Mouse (Mus musculus): ENCODE measurements at regions not wholly inside any gene's neighbourhood (a gene's known extent, or its start where the extent isn't known, plus 50 kb on each side); places are given as distances from the start of the nearest gene placed in this dataset.

GRCm38 (mm10) chr12:16135602-16136213 lies 319.0 kb upstream of the Trib2 start:
- DNase-seq: no peak

- no peak for DNase-seq
Observed at GRCm38 (mm10) chr12:16134446-16134845, 317.7 kb upstream of the Trib2 start.

GRCm38 (mm10) chr12:16133253-16133652 lies 316.5 kb upstream of the Trib2 start:
- no peak for DNase-seq

- DNase-seq: no peak
Observed at GRCm38 (mm10) chr12:16131740-16132077, 315.0 kb upstream of the Trib2 start.

GRCm38 (mm10) chr12:16131028-16131739 lies 314.5 kb upstream of the Trib2 start:
- DNase-seq: no peak

- no peak for DNase-seq
Observed at GRCm38 (mm10) chr12:16130605-16131004, 313.9 kb upstream of the Trib2 start.

- DNase-seq: no peak
Observed at GRCm38 (mm10) chr12:16129923-16130322, 313.2 kb upstream of the Trib2 start.

- no peak for DNase-seq
Observed at GRCm38 (mm10) chr12:16129243-16129642, 312.5 kb upstream of the Trib2 start.

GRCm38 (mm10) chr12:16124906-16125305 lies 308.2 kb upstream of the Trib2 start:
- DNase-seq: no peak

GRCm38 (mm10) chr12:16122353-16123127 lies 305.8 kb upstream of the Trib2 start:
- no peak for DNase-seq

- DNase-seq: no peak
Observed at GRCm38 (mm10) chr12:16121787-16122186, 305.1 kb upstream of the Trib2 start.

- DNase-seq: no peak
Observed at GRCm38 (mm10) chr12:16118710-16119109, 302.0 kb upstream of the Trib2 start.

GRCm38 (mm10) chr12:16106946-16107345 lies 290.2 kb upstream of the Trib2 start:
- DNase-seq: no peak

- no peak for DNase-seq
Observed at GRCm38 (mm10) chr12:16098840-16099239, 282.1 kb upstream of the Trib2 start.

GRCm38 (mm10) chr12:16092643-16093042 lies 275.9 kb upstream of the Trib2 start:
- no peak for DNase-seq

- no peak for DNase-seq
Observed at GRCm38 (mm10) chr12:16091336-16091735, 274.6 kb upstream of the Trib2 start.

- DNase-seq: no peak
Observed at GRCm38 (mm10) chr12:16083176-16083575, 266.5 kb upstream of the Trib2 start.

- no peak for DNase-seq
Observed at GRCm38 (mm10) chr12:16077215-16077614, 260.5 kb upstream of the Trib2 start.

- DNase-seq: no peak
Observed at GRCm38 (mm10) chr12:16075962-16076361, 259.2 kb upstream of the Trib2 start.

GRCm38 (mm10) chr12:16068940-16069339 lies 252.2 kb upstream of the Trib2 start:
- DNase-seq: no peak

GRCm38 (mm10) chr12:16062689-16063088 lies 246.0 kb upstream of the Trib2 start:
- DNase-seq: no peak

GRCm38 (mm10) chr12:16060461-16060860 lies 243.7 kb upstream of the Trib2 start:
- peak; percentile 10 for DNase-seq

- no peak for DNase-seq
Observed at GRCm38 (mm10) chr12:16058255-16058654, 241.5 kb upstream of the Trib2 start.

- peak; percentile 62 for DNase-seq
Observed at GRCm38 (mm10) chr12:16056831-16057230, 240.1 kb upstream of the Trib2 start.
